Comparison of ENCODE assay signal across 8 mouse cellular contexts in the genomic region with DNA sequence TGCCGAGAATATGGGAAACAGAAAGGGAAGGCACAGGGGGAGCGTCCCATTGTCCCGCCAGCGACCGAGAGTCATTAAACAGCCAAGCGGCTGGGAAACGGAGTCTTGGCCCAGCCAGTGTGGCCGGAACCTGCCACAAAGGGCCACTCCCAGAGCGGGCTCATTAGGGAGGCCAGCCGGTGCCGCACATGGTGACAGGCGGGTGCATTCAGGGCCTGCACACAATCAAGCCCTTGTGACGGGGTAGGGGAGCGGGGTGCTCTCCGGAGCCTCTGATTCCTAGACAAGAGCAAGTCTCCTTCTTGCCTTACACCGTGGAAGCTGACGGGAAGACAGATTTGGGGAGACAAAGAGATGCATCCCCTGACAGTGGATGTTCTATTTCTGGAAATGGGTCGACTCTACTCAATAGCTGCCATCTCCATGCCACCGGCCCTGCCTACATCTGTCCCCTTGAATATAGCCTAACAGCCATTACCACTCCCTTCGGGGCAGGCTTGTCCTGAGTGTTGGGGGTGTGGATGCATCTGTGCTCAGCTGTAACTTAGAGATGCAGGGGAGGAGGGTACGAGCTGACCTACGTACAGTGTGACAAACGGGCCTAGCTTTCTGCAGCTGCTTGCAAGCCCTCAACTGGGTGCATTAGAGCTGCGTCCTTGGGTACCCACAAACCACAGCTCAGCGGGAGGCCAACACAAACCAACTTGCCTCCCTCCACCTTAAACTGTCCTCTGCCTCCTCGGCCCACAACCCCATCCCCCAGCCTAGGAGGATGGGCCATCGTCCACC. TPM values are rescaled to one million over a fixed set of nuclear protein-coding genes. Genes with fewer than 3 reads are reported as not detected.
DNase-seq lines count a peak whose midpoint lies in the region; ATAC-seq and TF ChIP-seq lines count a peak whose summit lies in the region.

No protein-coding gene starts in this region.

- no peak overlapping the region for H3K4me3 ChIP-seq in lung, adult 2 months (replicated peaks; ENCODE audit: extremely low read depth, low read depth, low read length)
- H3K4me3 ChIP-seq in forebrain, embryonic 11.5 days (ENCODE audit: low read depth, low read length), result peak overlapping the region; percentile 1; the same call in 1 of the 2 replicates
- peak overlapping the region; percentile 27 for H3K4me3 ChIP-seq in hindbrain, embryonic 13.5 days
- no peak overlapping the region for H3K4me3 ChIP-seq in lung, embryonic 16.5 days (ENCODE audit: low read length)

- no peak for TF ChIP-seq POLR2A in lung, adult 2 months (IDR thresholded peaks at IDR 0.05; ENCODE audit: borderline replicate concordance, extremely low read depth, low read depth, low read length)

- H3K4me1 ChIP-seq in lung, adult 2 months (ENCODE audit: control insufficient read depth, insufficient read depth, low read length), result peaks cover 37% of the 10 kb centered on the region
- peaks cover 39% of the 10 kb centered on the region for H3K4me1 ChIP-seq in forebrain, embryonic 11.5 days (replicated peaks; ENCODE audit: control insufficient read depth, insufficient read depth, low read length)
- H3K4me1 ChIP-seq in hindbrain, embryonic 13.5 days (replicated peaks), result peaks cover 95% of the 10 kb centered on the region
- peaks cover 33% of the 10 kb centered on the region for H3K4me1 ChIP-seq in lung, embryonic 16.5 days (replicated peaks; ENCODE audit: control insufficient read depth, insufficient read depth, low read length)

- peak; percentile 56 to 69 for DNase-seq in lung, adult 18-20 months
- no peak for DNase-seq in lung, adult 2 months
- DNase-seq in forebrain, embryonic 11.5 days (ENCODE audit: low spot score), result peak; percentile 86
- DNase-seq in right cerebral cortex, adult 18-20 months, result peak; percentile 42
- no peak for DNase-seq in urinary bladder, postnatal 4 days (ENCODE audit: low spot score in 2 of 2)
- no peak for DNase-seq in adrenal gland, postnatal 4 days (ENCODE audit: low spot score in 2 of 2)

- WGBS in lung, adult 2 months, result 48% methylated on average over 27 of the region's 27 CpGs
- 10% methylated on average over 27 of the region's 27 CpGs for whole genome bisulfite sequencing in forebrain, embryonic 11.5 days
- 9% methylated on average over 27 of the region's 27 CpGs for WGBS in hindbrain, embryonic 13.5 days
- WGBS in lung, embryonic 16.5 days, result 43% methylated on average over 27 of the region's 27 CpGs

- H3K9ac ChIP-seq in forebrain, embryonic 11.5 days (ENCODE audit: low read length), result peak overlapping the region; percentile 60
- peak overlapping the region; percentile 77 for H3K9ac ChIP-seq in hindbrain, embryonic 13.5 days
- H3K9ac ChIP-seq in lung, embryonic 16.5 days (ENCODE audit: low read length), result peak overlapping the region; percentile 37; the same call in 1 of the 2 replicates

- H3K4me2 ChIP-seq in forebrain, embryonic 11.5 days (ENCODE audit: low read depth, low read length, severe bottlenecking), result peak overlapping the region; percentile 41; the same call in 1 of the 2 replicates
- peak overlapping the region; percentile 54 for H3K4me2 ChIP-seq in hindbrain, embryonic 13.5 days
- H3K4me2 ChIP-seq in lung, embryonic 16.5 days (ENCODE audit: low read depth, low read length), result peak overlapping the region; percentile 18; the same call in 1 of the 2 replicates

- H3K27ac ChIP-seq in forebrain, embryonic 11.5 days (ENCODE audit: low read depth, low read length), result peak overlapping the region; percentile 83
- peak overlapping the region; percentile 94 for H3K27ac ChIP-seq in hindbrain, embryonic 13.5 days
- H3K27ac ChIP-seq in lung, embryonic 16.5 days (ENCODE audit: low read length), result peak overlapping the region; percentile 75

- no peaks in the 10 kb centered on the region for H3K9me3 ChIP-seq in forebrain, embryonic 11.5 days (ENCODE audit: control insufficient read depth, low read length)
- no peaks in the 10 kb centered on the region for H3K9me3 ChIP-seq in hindbrain, embryonic 13.5 days
- H3K9me3 ChIP-seq in lung, embryonic 16.5 days (ENCODE audit: control insufficient read depth, low read length), result no peaks in the 10 kb centered on the region

- no peaks in the 10 kb centered on the region for H3K27me3 ChIP-seq in forebrain, embryonic 11.5 days (ENCODE audit: control insufficient read depth, insufficient read depth, low read length)
- no peaks in the 10 kb centered on the region for H3K27me3 ChIP-seq in hindbrain, embryonic 13.5 days
- no peaks in the 10 kb centered on the region for H3K27me3 ChIP-seq in lung, embryonic 16.5 days (ENCODE audit: control insufficient read depth, insufficient read depth, low read depth, low read length)

- TF ChIP-seq CTCF in lung, adult 2 months (IDR thresholded peaks at IDR 0.05; ENCODE audit: insufficient read depth, low read length), result no peak

- ATAC-seq in forebrain, embryonic 11.5 days (replicated peaks; ENCODE audit: low FRiP score), result peak; percentile 85
- peak; percentile 65 for ATAC-seq in hindbrain, embryonic 13.5 days (ENCODE audit: low FRiP score)
- peak; percentile 53 for ATAC-seq in lung, embryonic 16.5 days (ENCODE audit: low read depth)

- no peaks in the 10 kb centered on the region for H3K36me3 ChIP-seq in forebrain, embryonic 11.5 days (ENCODE audit: control insufficient read depth, insufficient read depth, low read length)
- H3K36me3 ChIP-seq in hindbrain, embryonic 13.5 days, result no peaks in the 10 kb centered on the region
- no peaks in the 10 kb centered on the region for H3K36me3 ChIP-seq in lung, embryonic 16.5 days (ENCODE audit: control insufficient read depth, insufficient read depth, low read length)

RNA-seq across cellular contexts. Expression of gene Ccdc85c, which starts 9.2 kb away (rescaled TPM):
- polyA plus RNA-seq in lung, adult 2 months (2012; rRNA removed), result 22.2 and 22.5 TPM in 2 replicates
- polyA plus RNA-seq in forebrain, embryonic 11.5 days (2014; fragmentation: Nextera tagmentation; extraction: Ambion mirVana), result 18.0 and 18.8 TPM in 2 replicates
- 17.3 and 17.7 TPM in 2 replicates for polyA plus RNA-seq in hindbrain, embryonic 13.5 days (2015; fragmentation: Nextera tagmentation; extraction: Ambion mirVana)
- 4.6 and 5.5 TPM in 2 replicates for polyA plus RNA-seq in lung, embryonic 16.5 days (2015; fragmentation: Nextera tagmentation; extraction: Ambion mirVana)
- total RNA-seq in adrenal gland, postnatal 4 days (2021), result 10 to 100 TPM; 29.6 to 29.9 TPM

RNA-seq across cellular contexts. Expression of gene Hhipl1, which starts 40.0 kb away (rescaled TPM):
- polyA plus RNA-seq in lung, adult 2 months (2012; rRNA removed), result 1.3 and 1.8 TPM in 2 replicates
- polyA plus RNA-seq in forebrain, embryonic 11.5 days (2014; fragmentation: Nextera tagmentation; extraction: Ambion mirVana), result 2.5 and 3.0 TPM in 2 replicates
- polyA plus RNA-seq in hindbrain, embryonic 13.5 days (2015; fragmentation: Nextera tagmentation; extraction: Ambion mirVana), result 1.5 and 1.6 TPM in 2 replicates
- polyA plus RNA-seq in lung, embryonic 16.5 days (2015; fragmentation: Nextera tagmentation; extraction: Ambion mirVana), result 0.88 and 0.91 TPM in 2 replicates
- total RNA-seq in adrenal gland, postnatal 4 days (2021), result 1 to 10 TPM; 1.1 to 1.3 TPM

Comparison
In these comparisons a context has a peak if more than half of its experiments do, and no peak if none do; other contexts are left out.
1. DNase-seq: peak in lung, adult 18-20 months (2 of 2), forebrain, embryonic 11.5 days (single experiment) and right cerebral cortex, adult 18-20 months (single experiment); none in lung, adult 2 months (single experiment), urinary bladder, postnatal 4 days (0 of 2) and adrenal gland, postnatal 4 days (0 of 2).
2. H3K4me3 ChIP-seq: peak in forebrain, embryonic 11.5 days (single experiment) and hindbrain, embryonic 13.5 days (single experiment); none in lung, adult 2 months (single experiment) and lung, embryonic 16.5 days (single experiment).
3. Peak in every context shown above with its lines, with median percentiles within 50 percentile points of each other: ATAC-seq, H3K27ac ChIP-seq, H3K4me2 ChIP-seq and H3K9ac ChIP-seq.